Mouse (Mus musculus): ENCODE data around the gene Cog7.

GRCm38 (mm10) chr7:121912250-121912649, 69.3 kb downstream of the Cog7 start:
- peak; percentile 21; the same call in 1 of the 2 replicates for TF ChIP-seq CTCF (IDR thresholded peaks at IDR 0.05)
- TF ChIP-seq EP300 (IDR thresholded peaks at IDR 0.05) = no peak
